In genomic region chr4:48132721-48133120, GRCm38 (mm10) we compare ENCODE assay signal across 16 mouse cellular contexts.
"Had no signal": no experiment of that assay in that cellular context is flagged by ENCODE, and none has a peak within 500 bp of the region (broad histone marks: within the 10 kb centered on the region; RNA-seq: fewer than 3 reads in every experiment).

No protein-coding gene starts in this region.

- H3K4me1 ChIP-seq: liver, embryonic 15.5 days had no signal

- H3K4me2 ChIP-seq: liver, embryonic 12.5 days; liver, embryonic 15.5 days; midbrain, embryonic 11.5 days had no signal

- H3K9ac ChIP-seq: liver, embryonic 12.5 days; liver, embryonic 15.5 days had no signal

- ATAC-seq: intestine, embryonic 16.5 days; liver, embryonic 12.5 days had no signal

- DNase-seq: kidney, adult 18-20 months; kidney, adult 9 months; kidney, postnatal 14 days; kidney, postnatal 4 days; lung, adult 18-20 months; midbrain, embryonic 14.5 days; right cerebral cortex, postnatal 14 days; right cerebral cortex, postnatal 4 days; thymus, adult 2 months; thymus, postnatal 14 days; thymus, postnatal 4 days had no signal

- H3K27ac ChIP-seq: liver, embryonic 12.5 days; liver, embryonic 15.5 days; stomach, postnatal 0 days had no signal

- H3K4me3 ChIP-seq: liver, embryonic 12.5 days; liver, embryonic 15.5 days had no signal

- H3K9me3 ChIP-seq: liver, embryonic 12.5 days; liver, embryonic 15.5 days had no signal

- H3K27me3 ChIP-seq: liver, embryonic 12.5 days; liver, embryonic 15.5 days had no signal
